Mouse (Mus musculus) bone marrow macrophage, adult 2 months (primary cell): Measurements from ENCODE around the gene Cybc1.

Experiments
- CTCF ChIP-seq: IDR thresholded peaks from 2 replicates; pipeline ENCODE4 v1.5.1; 2012; ENCODE audit warnings: low read depth, mild to moderate bottlenecking, low read length, moderate library complexity
- POLR2A ChIP-seq: IDR thresholded peaks from 2 replicates; pipeline ENCODE4 v1.6.1; 2012; ENCODE audit warnings: mild to moderate bottlenecking, low read depth, low read length, borderline replicate concordance

DNA sequence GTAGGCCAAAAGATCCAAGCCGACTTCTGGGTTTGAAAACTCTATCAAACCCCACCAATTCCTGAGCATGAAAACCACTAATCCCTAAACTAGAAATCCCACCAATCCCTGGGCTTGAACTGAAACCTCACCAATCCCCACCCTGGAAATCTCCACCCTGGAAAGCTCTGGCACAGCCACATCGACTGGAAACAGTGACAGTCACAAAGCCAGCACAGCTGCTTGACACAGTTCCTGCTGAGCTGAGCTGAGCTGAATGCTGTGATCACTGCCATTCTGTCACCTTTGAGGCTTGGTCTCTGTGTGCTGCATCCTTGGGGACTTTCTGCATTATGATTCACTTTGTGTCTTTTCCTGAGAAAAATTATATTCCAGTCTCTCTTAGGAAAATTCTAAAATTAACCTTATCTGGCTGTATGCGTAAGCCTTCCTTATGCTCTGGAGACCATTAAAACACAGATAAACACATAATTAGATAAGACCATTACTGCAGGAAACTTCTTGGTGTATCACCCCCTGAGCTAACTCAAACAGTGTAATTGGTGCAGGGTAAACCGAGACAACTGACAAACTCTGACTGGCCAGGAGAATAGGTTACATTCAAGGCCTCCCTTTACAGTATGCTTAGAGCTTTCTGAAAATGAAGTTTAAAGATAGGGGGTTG, 2.6 kb upstream of the Cybc1 start:
- TF ChIP-seq POLR2A, result no peak
- no peak for TF ChIP-seq CTCF
